Mouse (Mus musculus) liver (tissue): ENCODE measurements around the gene Arglu1.
A peak's percentile ranks its signal among the peaks of the same experiment; 100 is the strongest.

Experiments
- DNase-seq: peaks from one replicate; pipeline ENCODE4 v3.0.0-alpha.2; 2020; ENCODE audit warnings: mixed read lengths

Gene Arglu1

DNA sequence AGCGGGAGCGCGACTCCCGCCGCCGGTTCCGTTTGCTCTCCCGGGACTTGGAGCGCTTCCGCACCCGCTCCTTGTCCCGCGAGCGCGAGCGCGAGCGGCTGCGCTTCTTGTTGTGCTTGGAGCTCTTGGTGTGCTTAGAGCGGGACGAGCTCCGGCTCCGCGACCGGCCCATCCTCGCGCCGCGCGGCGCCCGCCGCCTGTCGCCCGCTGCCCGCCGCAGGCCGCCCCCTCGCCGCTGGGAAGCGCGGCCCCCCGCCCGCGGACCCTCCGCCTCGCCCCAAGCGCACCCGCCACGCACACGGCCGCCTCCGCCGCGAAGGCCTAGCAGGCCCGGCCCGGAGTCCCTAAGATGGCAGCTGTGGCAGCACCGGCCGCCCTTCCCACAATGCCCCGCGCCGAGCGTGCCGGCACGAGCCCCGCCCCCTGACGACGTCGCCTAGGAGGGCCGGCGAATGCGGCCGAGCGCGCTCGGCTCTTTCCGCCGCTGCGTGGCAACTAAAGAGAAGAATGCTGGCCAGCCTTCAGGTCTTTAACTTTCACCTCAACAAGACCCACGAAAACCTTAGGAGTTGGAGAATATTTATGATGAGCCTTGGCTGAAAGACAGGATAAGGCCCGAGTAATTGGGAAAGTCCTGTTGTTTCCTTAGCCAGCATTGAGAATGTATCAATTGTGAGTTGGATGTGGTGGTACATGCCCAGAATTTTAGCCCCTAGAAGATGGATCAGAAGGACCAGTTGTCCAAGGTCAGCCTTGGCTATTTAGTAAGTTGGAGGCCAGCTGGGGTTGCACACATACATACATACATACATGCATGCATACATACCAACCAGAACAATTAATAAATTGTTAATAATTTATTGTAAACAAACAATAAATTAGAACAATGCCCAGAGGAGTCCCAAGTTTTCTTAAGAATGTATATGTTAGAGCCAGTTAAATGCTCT is at the start of gene Arglu1:
TSS of gene Arglu1 (minus strand) at position 376 of the 947 bp plus-strand sequence.
- DNase-seq, result peak; percentile 95

DNA sequence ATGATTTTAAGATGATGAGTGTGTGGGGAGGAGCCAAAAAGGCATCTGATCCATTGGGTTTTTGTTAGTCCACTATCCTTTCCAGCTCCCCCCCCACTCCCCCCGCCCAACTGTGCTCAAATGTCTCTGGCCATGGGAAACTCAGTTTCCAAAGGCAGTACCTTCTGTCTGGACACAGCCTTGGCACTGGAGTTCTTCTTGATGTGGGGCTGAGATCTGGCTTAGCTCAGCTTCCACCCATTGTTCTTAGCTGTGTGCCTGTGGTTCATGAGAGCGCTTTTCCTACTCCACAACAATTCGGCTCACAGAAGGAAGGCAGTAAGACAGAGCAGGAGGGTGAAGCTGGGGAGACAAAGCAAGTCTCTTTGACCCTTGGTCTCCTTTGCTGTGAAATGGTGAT is 47.0 kb upstream of the Arglu1 start:
- DNase-seq, result no peak

DNA sequence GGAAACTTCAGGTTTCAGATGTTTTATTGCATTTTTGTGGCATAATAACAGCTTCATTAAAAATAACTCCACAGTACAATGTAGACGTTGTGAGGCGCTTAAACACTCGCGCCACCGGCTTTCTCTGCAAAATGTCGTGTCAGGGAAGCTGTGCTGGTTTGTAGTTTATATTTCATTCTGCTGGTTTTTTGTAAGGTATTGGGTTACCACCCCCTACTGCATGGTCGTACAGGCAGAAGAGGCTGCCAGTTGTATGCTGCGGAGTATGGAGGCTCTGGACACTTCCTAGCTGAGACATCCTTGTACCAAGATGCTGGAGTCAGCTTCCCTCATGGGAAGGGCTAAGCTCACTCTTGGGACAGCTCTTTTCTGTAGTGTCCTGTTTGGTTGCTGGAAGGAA is 46.5 kb upstream of the Arglu1 start:
- no peak for DNase-seq

DNA sequence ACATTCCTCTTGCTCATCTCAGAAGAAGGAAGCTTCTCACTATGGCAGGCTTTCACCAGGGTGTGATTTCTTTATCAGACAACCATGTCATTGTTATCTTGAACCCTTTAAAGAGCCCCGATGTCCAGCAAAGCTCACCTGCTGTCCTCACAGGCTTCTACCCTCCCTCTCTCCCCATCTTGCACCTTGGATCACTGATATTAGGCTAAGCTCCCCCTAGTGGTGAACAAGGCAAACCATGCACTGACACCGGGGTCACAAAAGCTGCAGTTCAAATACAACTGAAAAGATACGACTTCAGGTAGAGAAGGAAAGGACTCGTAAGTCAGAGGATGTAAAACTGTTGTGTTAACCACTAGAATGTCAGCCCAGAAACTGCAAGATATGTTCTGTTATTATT is 43.5 kb upstream of the Arglu1 start:
- no peak for DNase-seq

DNA sequence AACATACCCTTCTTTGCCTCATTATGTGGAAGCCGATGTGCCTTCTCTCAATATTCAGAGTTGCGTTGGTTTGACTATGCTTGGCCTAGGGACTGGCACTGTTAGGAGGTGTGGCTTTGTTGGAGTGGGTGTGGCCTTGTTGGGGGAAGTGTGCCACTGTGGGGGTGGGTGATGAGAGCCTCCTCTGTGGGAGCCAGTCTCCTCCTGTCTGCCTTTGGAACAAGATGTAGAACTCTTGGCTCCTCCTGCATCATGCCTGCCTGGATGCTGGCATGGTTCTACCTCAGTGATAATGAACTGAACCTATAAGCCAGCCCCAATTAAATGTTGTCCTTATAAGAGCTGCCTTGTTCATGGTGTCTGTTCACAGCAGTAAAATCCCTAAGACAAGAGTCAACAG is 38.3 kb upstream of the Arglu1 start:
- no peak for DNase-seq

DNA sequence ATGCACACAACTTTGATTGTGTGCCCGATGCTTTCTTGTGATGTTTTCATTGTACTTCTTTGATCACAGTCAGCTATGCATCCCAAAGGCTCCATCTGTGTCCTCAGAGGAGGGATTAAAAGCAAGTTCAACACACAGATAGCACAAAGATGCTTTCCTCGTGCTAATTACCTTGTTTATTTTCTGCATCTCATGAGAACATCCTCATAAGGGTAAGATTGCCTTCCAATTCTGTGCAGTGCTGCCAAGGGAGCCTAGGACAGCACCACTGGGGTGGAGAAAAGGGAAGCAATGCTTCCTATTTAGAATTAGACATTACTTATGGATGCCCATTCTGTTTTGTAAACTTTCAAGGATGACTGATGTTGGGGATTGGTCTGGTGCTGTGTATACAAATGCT is 36.2 kb upstream of the Arglu1 start:
- no peak for DNase-seq

DNA sequence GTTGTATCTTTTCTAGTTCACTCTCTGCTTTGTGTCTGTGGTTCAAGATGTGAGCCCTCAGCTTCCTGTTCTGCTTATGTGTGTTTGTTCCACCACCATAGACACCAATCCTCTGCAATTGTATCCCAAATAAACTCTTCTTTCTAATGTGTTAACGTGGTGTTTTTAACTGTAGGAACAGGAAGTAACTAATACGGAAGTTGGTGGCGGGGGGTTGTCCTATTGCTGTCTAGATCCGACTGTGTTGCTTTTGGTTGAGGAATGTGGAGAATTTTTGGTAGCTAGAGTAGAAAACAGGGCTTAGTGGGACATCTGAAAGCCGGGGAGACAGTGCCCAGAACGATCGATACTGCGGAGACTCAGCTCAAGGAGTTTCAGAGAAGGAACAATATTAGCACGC is 14.5 kb upstream of the Arglu1 start:
- no peak for DNase-seq

DNA sequence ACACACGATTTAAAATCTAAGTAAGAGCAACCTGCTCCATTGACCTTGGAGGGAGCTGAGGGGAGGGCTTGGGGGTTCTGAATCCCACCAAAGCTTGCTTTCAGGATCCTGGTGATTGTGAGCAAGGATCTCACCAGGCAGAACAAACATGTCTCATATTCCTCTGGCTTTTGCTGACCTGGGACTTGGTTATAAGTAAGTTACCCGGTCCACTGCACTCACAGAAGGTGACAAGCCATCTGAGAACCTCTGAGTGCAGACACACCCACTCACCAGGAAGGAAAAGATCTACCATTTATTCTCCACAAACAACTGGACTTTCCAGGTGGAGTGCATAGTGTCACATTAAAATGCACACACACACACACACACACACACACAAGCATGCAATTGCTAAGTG is 13.3 kb upstream of the Arglu1 start:
- no peak for DNase-seq

DNA sequence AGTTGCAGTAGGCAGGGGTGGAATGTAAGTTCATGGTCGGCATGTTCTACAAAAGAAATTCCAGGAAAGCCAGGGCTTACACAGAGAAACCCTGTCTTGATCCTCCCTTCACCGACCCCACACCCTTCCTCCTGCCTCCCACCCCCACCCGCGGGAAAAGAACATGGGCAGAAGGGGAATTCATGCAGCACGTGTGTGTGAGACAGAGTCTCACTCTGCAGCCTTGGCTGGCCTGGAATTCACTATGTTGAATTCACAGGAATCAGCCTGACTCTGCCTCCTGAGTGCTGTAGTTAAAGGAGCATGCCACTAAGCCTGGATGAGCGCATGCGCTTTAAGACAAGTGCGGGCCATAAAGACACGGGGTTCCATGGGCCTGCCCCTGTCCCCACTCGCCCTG is 10.5 kb upstream of the Arglu1 start:
- no peak for DNase-seq

DNA sequence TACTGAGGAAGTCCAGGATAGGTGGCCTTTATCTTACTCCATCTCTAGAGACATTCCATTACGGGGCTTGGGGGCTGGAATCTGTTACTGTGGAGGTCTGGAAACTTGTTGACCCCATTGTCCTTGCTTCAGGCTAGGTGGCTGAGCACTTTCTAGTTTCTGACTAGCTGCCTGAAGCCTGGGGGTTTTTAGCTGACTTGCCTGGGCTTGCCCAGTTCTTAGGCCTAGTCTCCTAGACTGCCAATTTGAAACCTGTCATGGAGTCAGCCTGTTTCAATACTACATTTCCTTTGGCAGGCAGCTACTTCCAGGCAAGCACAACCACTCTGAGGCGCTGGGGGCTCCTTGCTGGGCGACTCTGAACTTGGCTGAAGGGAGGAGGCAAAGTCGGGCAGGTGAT is 9.9 kb upstream of the Arglu1 start:
- DNase-seq, result no peak

DNA sequence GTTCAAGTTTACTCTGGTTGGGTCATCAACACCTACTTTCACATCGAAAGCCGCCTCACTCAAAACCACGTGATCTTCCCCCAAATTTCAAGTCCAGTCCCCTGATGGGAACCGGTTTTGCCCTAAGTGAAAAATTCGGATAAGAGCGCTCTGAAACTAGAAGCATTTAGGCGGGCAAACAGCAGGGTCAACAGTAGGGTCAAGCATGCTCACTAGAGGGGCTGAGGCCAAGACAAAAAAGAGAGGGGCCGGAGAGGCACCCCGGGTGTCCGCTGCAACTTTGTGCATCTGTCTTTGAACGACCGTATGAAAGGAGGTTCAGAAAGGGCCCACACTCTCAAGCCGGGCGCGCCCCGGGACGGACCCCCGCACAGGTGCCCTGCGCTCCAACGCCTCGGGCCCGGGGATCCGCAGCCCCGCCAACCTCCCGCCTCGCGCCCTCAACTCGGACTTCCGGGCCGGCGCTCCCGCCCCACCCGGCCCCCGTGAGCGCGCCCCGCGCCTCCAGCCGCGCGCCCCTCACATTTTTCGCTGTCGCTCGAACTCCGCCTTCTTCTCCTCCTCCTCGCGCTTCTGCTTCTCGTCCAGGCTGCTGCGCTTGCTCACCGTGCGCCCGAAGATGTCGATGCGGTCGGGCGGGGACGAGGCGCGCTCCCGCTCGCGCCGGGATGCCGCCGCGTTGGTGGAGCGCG is 721 bp downstream of the Arglu1 start:
- DNase-seq, result peak; percentile 75

DNA sequence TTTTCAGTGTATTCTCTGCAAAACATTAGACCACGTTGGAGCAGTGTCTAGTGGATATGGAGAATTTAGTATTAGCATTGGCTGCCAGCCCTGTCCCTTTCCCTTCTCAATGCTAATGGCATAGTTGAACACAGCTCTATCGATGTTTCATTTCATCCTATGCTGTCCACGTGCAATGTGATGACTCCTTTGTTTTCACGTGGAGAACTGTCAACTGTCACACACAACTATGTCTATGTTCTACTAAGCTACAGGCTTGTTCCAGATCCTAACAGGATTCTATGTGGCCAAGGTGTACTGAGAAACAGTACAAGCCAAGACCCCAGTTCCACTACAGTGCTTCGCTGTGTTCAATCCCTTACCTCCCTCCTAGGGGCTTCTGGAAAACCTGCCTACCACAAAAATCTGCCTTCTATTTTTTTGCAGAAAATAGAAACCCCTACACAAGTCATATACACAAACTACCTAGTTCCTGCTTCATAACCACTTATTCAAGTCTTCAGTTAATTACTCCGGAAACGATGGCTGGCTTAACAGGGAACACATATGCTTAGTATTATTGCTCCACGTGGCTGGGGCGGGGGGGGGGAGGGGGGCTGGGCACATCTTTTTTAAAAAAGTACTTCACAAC is 1.4 kb downstream of the Arglu1 start:
- no peak for DNase-seq

DNA sequence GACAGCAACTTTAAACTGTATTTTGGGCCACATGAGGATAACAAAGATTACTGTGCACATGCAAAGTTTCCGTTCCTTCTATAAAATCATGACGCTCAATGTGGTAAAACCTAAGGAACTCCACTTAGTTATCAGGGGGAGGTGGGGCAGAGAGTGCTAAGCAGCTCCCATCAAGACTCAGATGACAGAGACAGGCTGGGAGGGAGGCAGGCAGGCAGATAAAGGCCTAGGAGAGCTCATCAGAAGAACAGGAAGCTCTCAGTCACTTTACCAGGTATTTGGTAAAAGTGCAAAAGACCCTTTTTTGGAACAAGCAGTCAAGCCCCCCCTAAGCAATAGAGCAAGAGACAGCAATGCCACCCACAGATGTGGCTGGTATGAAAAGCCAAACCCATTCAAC is 4.8 kb downstream of the Arglu1 start:
- DNase-seq, result no peak

DNA sequence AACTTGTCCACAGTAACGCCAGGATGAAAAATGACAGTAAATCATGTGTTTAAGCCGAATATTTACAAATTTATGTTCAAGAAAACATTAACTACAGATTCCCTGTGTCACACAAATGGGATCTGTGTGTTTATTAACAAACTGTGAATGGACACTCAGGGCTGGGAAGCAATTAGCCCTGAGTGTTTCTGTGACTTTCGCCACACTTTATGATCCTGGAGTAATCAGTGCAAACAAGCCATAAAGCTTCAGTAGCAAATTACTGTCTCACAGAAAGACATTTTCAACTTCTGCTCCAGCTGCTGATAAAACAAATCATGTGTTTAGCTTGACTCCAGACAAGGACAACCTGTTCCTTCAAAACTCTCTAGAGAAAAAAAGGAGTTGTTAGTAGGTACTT is 7.6 kb downstream of the Arglu1 start:
- DNase-seq, result no peak

DNA sequence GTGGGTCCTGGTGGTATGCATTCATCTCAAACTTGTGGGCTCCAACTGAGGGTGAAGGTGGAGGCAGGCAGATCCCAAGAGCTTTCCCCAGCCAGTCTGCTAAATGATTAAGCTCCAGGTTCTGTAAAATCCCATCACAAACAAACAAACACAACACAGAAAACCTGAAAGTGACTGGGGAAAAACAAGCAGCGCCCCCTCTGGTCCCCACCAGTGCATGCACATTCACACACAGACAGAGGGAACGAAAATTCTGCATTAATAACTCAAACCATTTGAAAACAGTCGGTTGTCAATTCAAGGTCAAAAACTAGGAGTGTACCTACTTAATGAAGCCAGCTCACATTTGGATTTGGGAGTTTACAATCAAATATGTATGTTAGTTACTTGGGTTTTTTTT is 12.1 kb downstream of the Arglu1 start:
- DNase-seq, result no peak

DNA sequence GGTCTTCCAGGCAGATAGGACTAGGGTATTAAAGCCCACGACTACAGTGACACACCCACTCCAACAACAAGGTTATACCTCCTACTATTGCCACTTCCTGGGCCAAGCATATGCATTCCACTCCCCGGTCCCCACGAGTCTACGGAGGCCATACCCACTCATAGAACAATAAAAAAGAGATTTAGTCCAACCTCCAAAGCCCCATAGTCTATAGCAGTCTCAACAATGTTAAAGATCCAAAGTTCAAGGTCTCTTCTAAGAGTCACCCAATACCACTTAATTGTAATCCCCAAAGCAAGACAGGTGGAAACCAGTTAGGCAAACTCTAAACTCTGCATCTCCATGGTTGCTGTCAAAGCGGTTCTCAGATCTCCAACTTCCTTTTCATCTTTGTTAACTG is 15.5 kb downstream of the Arglu1 start:
- no peak for DNase-seq

DNA sequence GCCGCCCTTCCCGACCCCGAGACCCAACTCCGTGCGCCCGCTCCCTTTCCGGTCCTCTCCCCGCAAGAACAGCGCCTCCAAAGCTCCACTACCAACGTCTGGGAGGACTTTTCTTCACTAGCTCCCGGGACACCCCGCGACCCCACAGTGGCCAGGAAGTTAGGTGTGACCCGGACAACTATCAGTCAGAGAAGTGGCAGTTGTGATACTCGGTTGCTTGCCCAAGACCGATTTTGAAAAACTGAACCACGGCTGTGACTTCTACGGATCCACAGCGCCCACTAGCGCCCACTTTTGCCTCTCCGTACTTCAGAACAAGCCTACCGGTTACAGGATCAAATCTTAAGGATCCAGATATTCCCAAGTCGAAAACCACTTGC is 28.6 kb downstream of the Arglu1 start:
- peak; percentile 85 for DNase-seq

DNA sequence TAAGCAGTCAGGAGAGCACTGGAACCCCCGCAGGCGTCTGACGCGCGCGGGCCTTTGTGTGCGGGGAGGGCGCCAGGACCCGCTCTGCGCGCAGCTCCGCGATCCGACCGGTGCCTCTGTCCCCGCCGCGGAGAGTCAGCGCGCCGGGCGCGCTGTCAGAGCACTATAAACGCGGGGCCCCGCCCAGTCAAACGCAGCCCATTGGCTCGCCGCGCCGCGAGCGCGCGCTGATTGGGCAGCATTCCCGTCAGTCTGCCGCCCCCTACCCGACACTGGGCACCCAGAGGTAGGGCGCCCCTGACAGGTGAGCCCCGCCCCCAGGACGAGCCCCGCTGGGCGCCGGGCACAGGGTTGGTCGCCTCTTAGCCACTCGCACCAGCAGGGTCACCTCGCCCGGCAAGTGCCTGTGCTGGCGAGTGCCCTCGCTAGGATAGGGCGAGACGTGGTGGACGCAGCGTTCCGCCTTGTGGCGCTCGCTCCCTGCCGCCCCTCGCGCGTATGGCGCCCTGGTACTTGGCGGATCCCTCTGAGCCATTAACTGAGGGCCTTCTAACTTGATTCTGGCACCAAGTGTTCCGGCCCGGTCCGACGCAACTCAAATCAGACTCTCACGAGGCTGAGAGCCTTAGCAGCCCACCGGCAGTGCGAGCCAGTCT is 29.1 kb downstream of the Arglu1 start, which contains the start of gene Efnb2:
TSS of gene Efnb2 (minus strand) at position 140 of the 656 bp plus-strand sequence.
- peak; percentile 89 for DNase-seq

DNA sequence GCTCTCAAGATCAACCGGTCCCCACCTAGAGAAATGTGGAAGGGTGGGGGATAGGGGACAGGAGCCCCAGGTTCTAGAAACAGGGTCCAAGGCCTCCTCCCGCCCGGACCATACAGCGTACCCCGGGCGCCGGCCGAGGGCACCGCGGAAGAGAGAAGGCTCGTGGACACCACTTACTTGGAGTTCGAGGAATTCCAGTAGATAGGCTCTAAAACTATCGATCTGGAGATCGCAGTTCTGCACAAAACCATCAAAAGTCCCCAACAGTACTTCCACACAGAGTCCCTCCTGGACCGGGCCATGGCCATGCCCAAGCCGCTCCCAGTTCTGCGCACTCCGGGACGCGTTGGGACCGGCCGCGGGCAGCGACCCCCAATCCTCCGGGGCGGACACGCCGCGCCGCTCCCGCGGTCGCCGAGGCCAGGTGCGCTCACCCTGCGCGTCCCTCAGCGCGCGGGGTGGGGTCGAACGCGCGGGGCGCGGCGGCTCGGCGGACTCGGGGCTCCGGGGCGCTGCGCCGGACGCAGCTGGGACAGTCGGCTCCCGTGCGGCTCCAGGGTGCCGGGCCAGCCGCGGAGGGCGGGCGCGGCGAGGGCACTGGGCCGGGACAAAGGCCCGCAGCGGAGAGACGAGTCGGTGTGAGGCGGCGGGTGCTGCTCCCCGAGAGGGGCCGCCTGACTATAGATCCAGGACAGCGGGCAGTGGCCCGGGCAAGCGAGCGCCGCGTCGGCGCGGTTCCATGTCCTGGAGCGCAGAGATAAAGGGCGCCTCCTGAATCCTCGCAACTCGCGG is 29.8 kb downstream of the Arglu1 start:
- DNase-seq, result no peak

DNA sequence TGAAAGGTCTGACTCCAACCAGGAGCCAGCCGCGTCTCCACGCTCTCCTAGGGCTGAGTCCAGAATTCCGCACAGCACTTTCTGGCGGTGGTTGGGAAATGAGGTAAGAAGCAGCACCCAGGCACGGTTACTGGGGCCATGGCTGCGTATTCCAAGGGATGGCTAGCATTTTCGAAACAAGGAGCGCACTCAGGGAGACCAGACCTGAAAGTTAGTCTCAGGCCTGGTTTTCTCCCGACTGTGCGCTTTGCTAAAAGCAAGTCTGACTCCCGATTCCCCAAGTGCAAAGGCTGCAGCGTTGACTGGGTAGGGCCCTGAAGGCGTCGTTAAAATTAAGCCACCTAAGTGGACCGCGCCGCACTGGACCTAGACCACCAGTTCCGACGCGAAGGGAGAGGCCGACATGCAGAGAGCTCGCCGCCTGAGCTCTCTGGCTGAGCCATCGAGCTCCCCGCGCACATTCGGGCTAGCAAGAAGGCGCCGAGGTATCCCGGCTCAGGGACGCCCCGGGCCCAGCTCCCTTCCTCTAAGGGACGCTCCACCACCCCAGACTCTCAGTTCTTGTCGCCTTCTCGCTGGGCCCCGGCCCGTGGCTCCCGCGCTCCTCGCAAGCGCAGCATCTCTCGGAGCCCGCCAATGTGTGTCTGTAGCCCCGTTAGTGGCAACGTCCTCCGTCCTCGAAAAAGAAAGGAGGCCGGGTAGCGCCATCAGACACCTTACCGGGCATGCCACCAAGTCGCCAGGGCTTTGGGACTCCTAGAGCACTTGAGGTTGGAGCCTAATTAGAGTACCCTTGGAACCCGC is 30.6 kb downstream of the Arglu1 start:
- peak; percentile 13 for DNase-seq

DNA sequence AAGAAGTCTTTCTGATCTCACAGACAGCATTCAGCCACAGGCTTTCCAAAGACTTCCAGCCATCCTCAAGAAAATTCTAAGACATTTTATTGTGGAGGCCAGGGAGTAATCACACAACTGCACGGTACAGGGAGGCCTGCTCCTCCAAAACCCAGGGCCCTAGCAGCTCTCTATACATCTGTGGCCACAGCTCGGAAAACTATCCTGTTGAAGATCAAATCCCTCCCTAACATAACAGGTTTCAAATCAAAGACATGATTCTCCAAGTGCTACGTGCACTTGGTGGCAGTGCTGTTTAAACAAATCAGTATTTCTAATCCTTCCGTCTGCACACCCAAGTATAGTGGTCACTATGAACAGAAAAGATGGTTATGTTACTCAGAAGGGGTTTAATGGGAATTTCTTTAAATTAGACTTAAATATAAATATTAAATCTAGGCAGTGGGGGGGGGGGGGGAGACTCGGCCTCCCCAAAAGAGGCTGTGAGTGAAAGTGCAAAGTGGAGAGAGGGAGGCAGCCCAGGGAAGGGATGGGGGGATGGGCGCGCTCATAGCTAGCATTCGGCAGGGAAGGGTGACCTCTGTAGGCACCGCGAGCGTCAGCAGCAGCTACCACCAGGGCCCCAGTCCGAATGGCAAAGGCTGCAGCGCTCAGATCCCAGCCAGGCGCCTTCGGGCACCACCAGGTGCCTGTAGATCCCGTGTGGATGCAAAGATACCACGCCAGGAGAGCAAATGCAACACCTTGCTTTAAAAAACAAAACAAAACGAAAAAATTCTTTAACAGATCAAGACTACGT is 31.7 kb downstream of the Arglu1 start:
- DNase-seq, result peak; percentile 76
